Mouse (Mus musculus) neural tube, embryonic 15.5 days (tissue): ENCODE data around the gene Thop1. TPM values are rescaled to one million over a fixed set of nuclear protein-coding genes. Genes with fewer than 3 reads are reported as not detected.
A peak's percentile ranks its signal among the peaks of the same experiment; 100 is the strongest.
"Not testable (repeated sequence)": the region's sequence is repeated elsewhere in the genome, so short reads cannot be mapped to it uniquely, and the experiment has no call there.

Source experiments
- ATAC-seq: fragments of 200-750 bp; cut with Nextera tagmentation; 2 replicates; pipeline ENCODE4 v1.8.0; 2017; ENCODE audit warnings: mild to moderate bottlenecking, moderate TSS enrichment, moderate library complexity; ENCODE audit not compliant: low FRiP score
- H3K27ac ChIP-seq: fragments of 300-500 bp; sonication (generic); replicated peaks from 2 replicates; pipeline ENCODE4 v1.5.1; 2015; ENCODE audit warnings: mild to moderate bottlenecking, inconsistent platforms
- H3K27me3 ChIP-seq: fragments of 300-500 bp; sonication (generic); replicated peaks from 2 replicates; pipeline ENCODE4 v1.6.1; 2015; ENCODE audit warnings: inconsistent platforms
- H3K36me3 ChIP-seq: fragments of 300-500 bp; sonication (generic); 2 replicates; pipeline ENCODE4 v1.6.1; 2015; ENCODE audit warnings: inconsistent platforms
- H3K4me1 ChIP-seq: fragments of 300-500 bp; sonication (generic); 2 replicates; pipeline ENCODE4 v1.6.1; 2015; ENCODE audit warnings: inconsistent platforms
- H3K4me2 ChIP-seq: fragments of 300-500 bp; sonication (generic); 2 replicates; pipeline ENCODE4 v1.6.1; 2015; ENCODE audit warnings: inconsistent platforms, mild to moderate bottlenecking, moderate library complexity
- H3K4me3 ChIP-seq: fragments of 300-500 bp; sonication (generic); replicated peaks from 2 replicates; pipeline ENCODE4 v1.5.1; 2015; ENCODE audit warnings: mild to moderate bottlenecking, inconsistent platforms
- H3K9ac ChIP-seq: fragments of 300-500 bp; sonication (generic); replicated peaks from 2 replicates; pipeline ENCODE4 v1.6.1; 2015; ENCODE audit warnings: mild to moderate bottlenecking, inconsistent platforms
- H3K9me3 ChIP-seq: fragments of 300-500 bp; sonication (generic); replicated peaks from 2 replicates; pipeline ENCODE4 v1.6.1; 2016; ENCODE audit warnings: inconsistent platforms
- WGBS: fragments of 180-500 bp; shearing (Covaris S2); methylation state at CpG from one replicate; pipeline ENCODE4 v1.1.7; 2015; ENCODE audit warnings: mixed read lengths; 5-methylcytosine and 5-hydroxymethylcytosine counted together
- polyA plus RNA-seq: library from polyadenylated mRNA; unstranded; fragments of >200 nt; fragmentation: Nextera tagmentation; extraction: Ambion mirVana; gene quantifications from 2 replicates; pipeline ENCODE4 v1.2.1, GENCODE M21; 2015

Gene Thop1
- polyA plus RNA-seq, 1 experiment from 2014 or later, result 44.3 TPM

- no peak for ATAC-seq
- 84% methylated on average over 6 of the region's 6 CpGs for WGBS
- Histone ChIP-seq H3K36me3 (no peaks in the 10 kb centered on the region), H3K4me1 (peaks cover 47% of the 10 kb centered on the region), H3K9ac (peak overlapping the region; percentile 83; the same call in 1 of the 2 replicates), H3K9me3 (no peaks in the 10 kb centered on the region), H3K27ac (no peak overlapping the region), H3K4me2 (peak overlapping the region; percentile 95), H3K27me3 (no peaks in the 10 kb centered on the region), H3K4me3 (peak overlapping the region; percentile 78)
Measured at GRCm38 (mm10) chr10:81058896-81059295, 10.9 kb upstream of the Thop1 start.

- H3K27me3 ChIP-seq, result no peaks in the 10 kb centered on the region
Measured at GRCm38 (mm10) chr10:81059603-81060543, 10.0 kb upstream of the Thop1 start, which contains the start of gene Sgta. Gene Sgta, minus strand, starts transcription at chr10:81060181.

GRCm38 (mm10) chr10:81062710-81063109, 7.1 kb upstream of the Thop1 start:
- no peaks in the 10 kb centered on the region for H3K36me3 ChIP-seq
- no peak overlapping the region for H3K27ac ChIP-seq
- no peak overlapping the region for H3K4me2 ChIP-seq
- 68% methylated on average over 4 of the region's 4 CpGs for WGBS
- H3K9ac ChIP-seq, result 0 out of 2 replicates have a peak overlapping the region, but pooled peaks have one; percentile 4
- H3K27me3 ChIP-seq, result no peaks in the 10 kb centered on the region
- no peak for ATAC-seq
- H3K4me3 ChIP-seq, result no peak overlapping the region
- H3K9me3 ChIP-seq, result no peaks in the 10 kb centered on the region
- peaks cover 22% of the 10 kb centered on the region for H3K4me1 ChIP-seq

More at GRCm38 (mm10) chr10:81059603-81060543, 10.0 kb upstream of the Thop1 start, which contains the start of gene Sgta:
- Histone ChIP-seq H3K4me1 (peaks cover 46% of the 10 kb centered on the region), H3K27ac (peak within 1 kb of the TSS; percentile 66; the same call in 1 of the 2 replicates), H3K9me3 (no peaks in the 10 kb centered on the region), H3K4me2 (peak within 1 kb of the TSS; percentile 95), H3K4me3 (peak within 1 kb of the TSS; percentile 78), H3K36me3 (no peaks in the 10 kb centered on the region), H3K9ac (peak within 1 kb of the TSS; percentile 83)
- ATAC-seq, result peak; percentile 94
- WGBS, result under 1% methylated on average over 48 of the region's 48 CpGs

- ATAC-seq, H3K27ac ChIP-seq: not testable (repeated sequence)
- WGBS, result 91% methylated on average over 8 of the region's 8 CpGs
Measured at GRCm38 (mm10) chr10:81064519-81064918, 5.3 kb upstream of the Thop1 start.

GRCm38 (mm10) chr10:81068706-81069105, 1.1 kb upstream of the Thop1 start:
- Histone ChIP-seq H3K4me2 (no peak overlapping the region), H3K9ac (no peak overlapping the region; the same call in 1 of the 2 replicates), H3K4me3 (no peak overlapping the region), H3K27ac (no peak overlapping the region), H3K36me3 (peaks cover 8% of the 10 kb centered on the region), H3K27me3 (no peaks in the 10 kb centered on the region), H3K4me1 (peaks cover 30% of the 10 kb centered on the region), H3K9me3 (no peaks in the 10 kb centered on the region)
- ATAC-seq, result no peak
- 77% methylated on average over 5 of the region's 5 CpGs for WGBS

More at GRCm38 (mm10) chr10:81064519-81064918, 5.3 kb upstream of the Thop1 start:
- H3K4me3 ChIP-seq, H3K9ac ChIP-seq, H3K27me3 ChIP-seq, H3K4me2 ChIP-seq, H3K9me3 ChIP-seq, H3K36me3 ChIP-seq: not testable (repeated sequence)
- peaks cover 11% of the 10 kb centered on the region for H3K4me1 ChIP-seq

GRCm38 (mm10) chr10:81072290-81072689, 2.5 kb downstream of the Thop1 start:
- Histone ChIP-seq H3K27ac (no peak overlapping the region), H3K9me3 (no peaks in the 10 kb centered on the region), H3K27me3 (no peaks in the 10 kb centered on the region), H3K9ac (no peak overlapping the region), H3K4me2 (no peak overlapping the region), H3K4me3 (no peak overlapping the region), H3K4me1 (peaks cover 30% of the 10 kb centered on the region), H3K36me3 (peaks cover 29% of the 10 kb centered on the region)
- no peak for ATAC-seq
- WGBS, result 90% methylated on average over 8 of the region's 8 CpGs

- Histone ChIP-seq H3K4me1 (peaks cover 30% of the 10 kb centered on the region), H3K36me3 (peaks cover 40% of the 10 kb centered on the region), H3K9me3 (no peaks in the 10 kb centered on the region), H3K9ac (no peak overlapping the region), H3K4me3 (no peak overlapping the region), H3K27me3 (no peaks in the 10 kb centered on the region), H3K27ac (no peak overlapping the region), H3K4me2 (no peak overlapping the region)
- ATAC-seq, result no peak
- WGBS, result 75% methylated on average over 7 of the region's 7 CpGs
Measured at GRCm38 (mm10) chr10:81073464-81073863, 3.6 kb downstream of the Thop1 start.

GRCm38 (mm10) chr10:81075734-81076133, 5.9 kb downstream of the Thop1 start:
- Histone ChIP-seq H3K9me3 (no peaks in the 10 kb centered on the region), H3K4me2 (no peak overlapping the region), H3K27ac (no peak overlapping the region), H3K9ac (no peak overlapping the region), H3K4me3 (no peak overlapping the region), H3K27me3 (no peaks in the 10 kb centered on the region), H3K4me1 (peaks cover 16% of the 10 kb centered on the region), H3K36me3 (peaks cover 63% of the 10 kb centered on the region)
- WGBS, result 52% methylated on average over 8 of the region's 8 CpGs
- no peak for ATAC-seq

- Histone ChIP-seq H3K4me1 (peaks cover 10% of the 10 kb centered on the region), H3K4me3 (no peak overlapping the region), H3K4me2 (no peak overlapping the region), H3K27me3 (no peaks in the 10 kb centered on the region), H3K9ac (no peak overlapping the region), H3K36me3 (peaks cover 69% of the 10 kb centered on the region), H3K27ac (no peak overlapping the region), H3K9me3 (no peaks in the 10 kb centered on the region)
- WGBS, result 100% methylated on average over 1 of the region's 1 CpGs
- no peak for ATAC-seq
Measured at GRCm38 (mm10) chr10:81076356-81076755, 6.5 kb downstream of the Thop1 start.

- Histone ChIP-seq H3K4me2 (no peak overlapping the region), H3K36me3 (peaks cover 83% of the 10 kb centered on the region), H3K27ac (no peak overlapping the region), H3K27me3 (no peaks in the 10 kb centered on the region), H3K4me3 (no peak overlapping the region), H3K4me1 (no peaks in the 10 kb centered on the region), H3K9me3 (no peaks in the 10 kb centered on the region), H3K9ac (no peak overlapping the region)
- WGBS, result 94% methylated on average over 11 of the region's 11 CpGs
- ATAC-seq, result no peak
Measured at GRCm38 (mm10) chr10:81077916-81078315, 8.1 kb downstream of the Thop1 start.

- ATAC-seq, result no peak
- Histone ChIP-seq H3K9ac (no peak overlapping the region), H3K4me1 (no peaks in the 10 kb centered on the region), H3K36me3 (peaks cover 65% of the 10 kb centered on the region), H3K27me3 (no peaks in the 10 kb centered on the region), H3K4me2 (no peak overlapping the region), H3K4me3 (no peak overlapping the region), H3K27ac (no peak overlapping the region), H3K9me3 (no peaks in the 10 kb centered on the region)
- 94% methylated on average over 31 of the region's 31 CpGs for WGBS
Measured at GRCm38 (mm10) chr10:81080008-81080655, 10.3 kb downstream of the Thop1 start.
